Mouse (Mus musculus) G1E (cell line): ENCODE measurements around the gene Uqcrfs1. TPM values are rescaled to one million over a fixed set of nuclear protein-coding genes. Genes with fewer than 3 reads are reported as not detected.

Experiments
- ATAC-seq: 2 replicates; pipeline ENCODE4 v1.8.0; 2016; ENCODE audit warnings: mild to moderate bottlenecking; ENCODE audit not compliant: insufficient number of reproducible peaks, poor library complexity, low FRiP score, severe bottlenecking; ENCODE audit errors: extremely low read depth
- DNase-seq: peaks from one replicate; pipeline ENCODE4 v3.0.0; 2012; ENCODE audit warnings: low spot score
- H3K27me3 ChIP-seq: 2 replicates; pipeline ENCODE4 v1.6.1; 2012; ENCODE audit warnings: mild to moderate bottlenecking, low read length, inconsistent platforms; ENCODE audit not compliant: insufficient read depth
- H3K36me3 ChIP-seq: replicated peaks from 2 replicates; pipeline ENCODE3; 2012; ENCODE audit warnings: mild to moderate bottlenecking, inconsistent platforms
- H3K4me1 ChIP-seq: 2 replicates; pipeline ENCODE4 v1.6.1; 2012; ENCODE audit warnings: low read depth, low read length, inconsistent platforms, mixed read lengths; ENCODE audit not compliant: insufficient read depth
- H3K4me3 ChIP-seq: 2 replicates; pipeline ENCODE4 v1.5.1; 2012; ENCODE audit warnings: low read depth, mild to moderate bottlenecking, inconsistent platforms, low read length, moderate library complexity, mixed read lengths
- H3K9me3 ChIP-seq: replicated peaks from 2 replicates; pipeline ENCODE4 v1.6.1; 2012; ENCODE audit warnings: inconsistent platforms
- CTCF ChIP-seq: IDR thresholded peaks from 2 replicates; pipeline ENCODE4 v1.5.1; 2012; ENCODE audit warnings: low read depth, low read length, inconsistent platforms, mixed read lengths
- GATA1 ChIP-seq: IDR thresholded peaks from 2 replicates; pipeline ENCODE4 v1.6.1; 2012; ENCODE audit warnings: borderline replicate concordance, low read length, inconsistent platforms, mixed read lengths
- GATA2 ChIP-seq: IDR thresholded peaks from 2 replicates; pipeline ENCODE4 v1.6.1; 2012; ENCODE audit warnings: low read depth, low read length, inconsistent platforms, borderline replicate concordance
- POLR2AphosphoS5 ChIP-seq: IDR thresholded peaks from 2 replicates; pipeline ENCODE4 v1.6.1; 2012; ENCODE audit warnings: low read depth, low read length, inconsistent platforms; ENCODE audit not compliant: insufficient replicate concordance
- TAL1 ChIP-seq: conservative IDR thresholded peaks from 2 replicates; pipeline ENCODE4 v1.6.1; 2012; ENCODE audit warnings: low read depth, low read length, inconsistent platforms, mixed read lengths
- polyA plus RNA-seq: library from polyadenylated mRNA; stranded (reverse); fragments of >175 nt; gene quantifications from 2 replicates; pipeline ENCODE4 v1.2.3, GENCODE M21; 2012
- total RNA-seq, 2 experiments: library from RNA; stranded (forward) in 1 of 2; stranded (reverse) in 1 of 2; fragments of 200-1000 nt in 1 of 2; fragments of >200 nt in 1 of 2; fragmentation: Nextera tagmentation in 1 of 2; gene quantifications; 2 replicates each; pipeline ENCODE4 v1.2.3; 2014 to 2017

Gene Uqcrfs1
- total and polyA plus RNA-seq, 3 experiments = 61.2 to 158 (median 106) TPM

DNA sequence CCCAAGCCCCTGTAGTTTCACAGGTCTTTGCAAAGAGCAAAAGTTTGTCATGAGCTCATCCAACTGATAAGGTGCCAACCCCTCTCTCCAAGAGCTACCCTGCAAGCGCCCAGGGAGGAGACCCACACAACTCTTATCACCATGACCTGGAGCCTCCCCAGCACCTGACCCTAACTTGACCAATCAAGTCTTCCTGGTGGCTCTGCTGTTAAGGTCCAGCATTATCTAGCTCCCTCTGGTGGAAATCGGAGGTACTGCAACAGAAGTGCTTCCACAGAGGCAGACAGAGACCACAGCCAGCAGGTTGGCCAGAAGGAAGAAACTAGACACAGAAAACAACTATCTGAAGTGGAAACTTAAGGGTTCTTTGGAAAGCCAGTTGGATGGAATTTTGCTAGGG lies 3.7 kb upstream of the Uqcrfs1 start:
- H3K4me1 ChIP-seq = peaks cover 10% of the 10 kb centered on the region
- peaks cover under 1% of the 10 kb centered on the region for H3K36me3 ChIP-seq
- no peaks in the 10 kb centered on the region for H3K9me3 ChIP-seq
- H3K4me3 ChIP-seq = no peak overlapping the region
- ATAC-seq (peak; percentile 60), DNase-seq (peak; percentile 70)
- TF ChIP-seq CTCF (peak; percentile 86), TAL1 (no peak)
- H3K27me3 ChIP-seq = peaks cover 14% of the 10 kb centered on the region

GRCm38 (mm10) chr13:30530761-30531160 lies 14.4 kb downstream of the Uqcrfs1 start:
- Histone ChIP-seq H3K4me3 (no peak overlapping the region), H3K36me3 (no peaks in the 10 kb centered on the region), H3K9me3 (no peaks in the 10 kb centered on the region), H3K27me3 (no peaks in the 10 kb centered on the region), H3K4me1 (no peaks in the 10 kb centered on the region)
- TF ChIP-seq CTCF (peak; percentile 49; the same call in 1 of the 2 replicates), POLR2AphosphoS5 (no peak)
- no peak for DNase-seq
- ATAC-seq = no peak

GRCm38 (mm10) chr13:30524961-30525360 lies 20.2 kb downstream of the Uqcrfs1 start:
- H3K27me3 ChIP-seq = no peaks in the 10 kb centered on the region
- H3K9me3 ChIP-seq = no peaks in the 10 kb centered on the region
- DNase-seq = no peak
- no peak overlapping the region for H3K4me3 ChIP-seq
- H3K4me1 ChIP-seq = no peaks in the 10 kb centered on the region
- TF ChIP-seq GATA1 = no peak
- no peaks in the 10 kb centered on the region for H3K36me3 ChIP-seq
- no peak for ATAC-seq

DNA sequence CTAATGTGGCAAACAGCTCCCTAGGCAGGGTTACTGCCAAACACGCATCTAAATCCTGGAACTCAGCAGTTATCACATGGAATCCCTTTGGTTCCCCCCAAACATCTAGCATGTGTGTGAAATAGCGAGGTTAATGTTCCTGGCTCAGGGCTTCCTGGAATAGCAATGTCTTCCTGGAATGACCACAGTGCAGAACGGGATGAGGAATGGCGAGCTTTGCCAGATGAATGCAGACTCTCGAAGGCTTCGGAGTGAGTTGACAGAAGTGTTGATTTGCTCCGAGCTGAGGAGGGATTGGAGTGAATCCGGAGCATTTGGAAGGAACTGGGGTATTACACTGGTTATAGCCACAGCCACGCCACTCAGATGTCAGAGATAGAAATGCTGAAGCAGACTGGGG lies 21.2 kb downstream of the Uqcrfs1 start:
- no peaks in the 10 kb centered on the region for H3K27me3 ChIP-seq
- no peaks in the 10 kb centered on the region for H3K9me3 ChIP-seq
- H3K4me3 ChIP-seq = no peak overlapping the region
- H3K4me1 ChIP-seq = no peaks in the 10 kb centered on the region
- DNase-seq = no peak
- no peak for TF ChIP-seq GATA2
- TF ChIP-seq POLR2AphosphoS5 = no peak
- no peak for TF ChIP-seq CTCF
- TF ChIP-seq GATA1 = no peak
- no peak for TF ChIP-seq TAL1
- ATAC-seq = no peak
- no peaks in the 10 kb centered on the region for H3K36me3 ChIP-seq

DNA sequence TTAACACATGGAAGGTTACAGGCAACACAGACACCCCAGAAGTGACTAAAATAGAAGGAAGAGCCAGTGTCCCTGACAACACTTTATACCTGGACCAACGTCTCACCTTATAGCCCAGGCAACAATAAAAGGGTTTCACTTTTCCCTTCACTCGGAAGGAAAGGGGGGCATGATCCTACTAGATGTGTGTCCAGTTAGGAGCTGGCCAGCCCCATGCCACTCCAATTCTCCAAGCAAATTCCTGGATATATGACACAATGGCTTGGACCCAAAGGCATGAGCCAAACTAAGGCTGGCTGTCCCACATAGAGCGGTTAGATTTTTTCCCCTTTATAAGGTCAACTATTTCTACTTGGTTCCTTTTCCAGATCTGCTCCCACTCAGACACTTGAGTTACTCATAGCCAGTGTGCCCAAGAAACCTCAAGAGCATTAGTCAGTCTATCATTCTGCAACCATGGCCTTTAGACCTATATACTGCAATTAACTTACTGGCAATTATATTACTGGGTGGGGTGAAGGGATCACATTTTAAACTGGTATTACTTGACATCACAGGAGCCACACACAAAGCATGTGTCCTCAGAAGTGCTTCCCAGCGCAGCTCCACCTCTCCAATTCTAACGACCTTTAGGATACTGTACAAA lies 21.8 kb downstream of the Uqcrfs1 start:
- H3K4me1 ChIP-seq = no peaks in the 10 kb centered on the region
- ATAC-seq = no peak

GRCm38 (mm10) chr13:30521282-30521902 lies 23.8 kb downstream of the Uqcrfs1 start:
- Histone ChIP-seq H3K36me3 (no peaks in the 10 kb centered on the region), H3K4me3 (no peak overlapping the region), H3K4me1 (no peaks in the 10 kb centered on the region), H3K27me3 (no peaks in the 10 kb centered on the region), H3K9me3 (no peaks in the 10 kb centered on the region)
- DNase-seq (no peak), ATAC-seq (no peak)
- TF ChIP-seq GATA2 (no peak), CTCF (no peak), GATA1 (no peak), TAL1 (no peak), POLR2AphosphoS5 (no peak)

More for the DNA sequence above, 21.8 kb downstream of the Uqcrfs1 start:
- TF ChIP-seq GATA2 (no peak), POLR2AphosphoS5 (no peak), TAL1 (no peak), GATA1 (no peak), CTCF (no peak)
- Histone ChIP-seq H3K4me3 (no peak overlapping the region), H3K36me3 (no peaks in the 10 kb centered on the region), H3K27me3 (no peaks in the 10 kb centered on the region), H3K9me3 (no peaks in the 10 kb centered on the region)
- no peak for DNase-seq

DNA sequence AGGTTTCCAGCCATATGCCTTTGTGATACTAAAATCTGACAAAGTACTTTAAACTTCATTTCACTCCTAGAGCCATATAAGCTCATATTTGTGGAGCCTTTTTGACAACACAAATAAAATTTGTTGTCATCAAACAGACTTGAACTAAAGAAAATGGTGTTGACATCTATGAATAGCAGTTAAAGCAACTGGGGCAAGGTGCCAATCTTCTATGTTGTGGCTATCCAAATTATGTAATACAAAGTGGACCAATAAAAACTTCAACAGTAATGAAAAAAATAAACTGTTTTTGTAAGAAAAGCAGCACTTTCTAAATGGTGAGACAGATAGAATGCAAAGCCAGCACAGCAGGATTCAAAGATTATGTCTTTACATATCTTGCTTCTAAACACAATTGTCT lies 27.0 kb downstream of the Uqcrfs1 start:
- Histone ChIP-seq H3K36me3 (no peaks in the 10 kb centered on the region), H3K9me3 (no peaks in the 10 kb centered on the region), H3K4me3 (no peak overlapping the region), H3K4me1 (no peaks in the 10 kb centered on the region), H3K27me3 (no peaks in the 10 kb centered on the region)
- ATAC-seq (no peak), DNase-seq (no peak)
- no peak for TF ChIP-seq GATA1
- TF ChIP-seq CTCF = no peak
- TF ChIP-seq GATA2 = no peak
- no peak for TF ChIP-seq TAL1
- TF ChIP-seq POLR2AphosphoS5 = no peak
